Mouse (Mus musculus) MEL (cell line): ENCODE results near the gene Nfia. TPM values are rescaled to one million over a fixed set of nuclear protein-coding genes. Genes with fewer than 3 reads are reported as not detected.

Experiments
- DNase-seq: peaks from one replicate; pipeline ENCODE4 v3.0.0; 2011; ENCODE audit warnings: low read depth, low spot score
- H3K27ac ChIP-seq: 2 replicates; pipeline ENCODE4 v1.5.1; 2012; ENCODE audit warnings: low read depth, mild to moderate bottlenecking, control low read depth, low read length, moderate library complexity; ENCODE audit not compliant: control insufficient read depth
- H3K27me3 ChIP-seq, 2 experiments: fragments of 150-350 bp in 1 of 2; sonication (generic) in 1 of 2; 2 replicates each; pipeline ENCODE4 v1.6.1; 2012; ENCODE audit warnings: low read length in 2 of 2, mild to moderate bottlenecking in 2 of 2, improper control_type of control experiment in 1 of 2, moderate library complexity in 1 of 2; ENCODE audit not compliant: insufficient read depth in 2 of 2, control insufficient read depth in 1 of 2
- H3K36me3 ChIP-seq, 2 experiments: 2 replicates each; pipeline ENCODE4 v1.6.1; 2012 to 2014; ENCODE audit warnings: low read length in 2 of 2, improper control_type of control experiment in 1 of 2, inconsistent platforms in 1 of 2, mild to moderate bottlenecking in 1 of 2; ENCODE audit not compliant: insufficient read depth in 2 of 2, control insufficient read depth in 1 of 2
- H3K4me1 ChIP-seq, 2 experiments: fragments of 150-350 bp in 1 of 2; sonication (generic) in 1 of 2; 2 replicates each; pipeline ENCODE4 v1.6.1; 2012; ENCODE audit warnings: low read length in 2 of 2, improper control_type of control experiment in 1 of 2, mild to moderate bottlenecking in 1 of 2; ENCODE audit not compliant: insufficient read depth in 2 of 2, control insufficient read depth in 1 of 2
- H3K4me3 ChIP-seq, 2 experiments: fragments of 150-350 bp in 1 of 2; sonication (generic) in 1 of 2; 2 replicates each; pipeline ENCODE4 v1.5.1; 2012; ENCODE audit warnings: low read depth in 2 of 2, low read length in 2 of 2, mild to moderate bottlenecking in 2 of 2, moderate library complexity in 2 of 2, control low read depth in 1 of 2, improper control_type of control experiment in 1 of 2; ENCODE audit not compliant: control insufficient read depth in 1 of 2, insufficient read depth in 1 of 2
- H3K79me2 ChIP-seq: 2 replicates; pipeline ENCODE4 v1.6.1; 2012; ENCODE audit warnings: mild to moderate bottlenecking, low read length, moderate library complexity; ENCODE audit not compliant: control insufficient read depth, poor library complexity, insufficient read depth
- H3K9ac ChIP-seq: 2 replicates; pipeline ENCODE4 v1.6.1; 2012; ENCODE audit warnings: low read depth, mild to moderate bottlenecking, control low read depth, low read length, moderate library complexity; ENCODE audit not compliant: control insufficient read depth, poor library complexity, severe bottlenecking
- H3K9me3 ChIP-seq: fragments of 150-350 bp; sonication (generic); replicated peaks from 2 replicates; pipeline ENCODE4 v1.6.1; 2012; ENCODE audit warnings: mild to moderate bottlenecking, low read length, improper control_type of control experiment, moderate library complexity; ENCODE audit not compliant: insufficient read depth
- BHLHE40 ChIP-seq: IDR thresholded peaks from 2 replicates; pipeline ENCODE4 v1.6.1; 2012; ENCODE audit warnings: low read depth, mild to moderate bottlenecking, inconsistent platforms, low read length, improper control_type of control experiment, borderline replicate concordance
- CHD1 ChIP-seq: IDR thresholded peaks from 2 replicates; pipeline ENCODE4 v1.6.1; 2012; ENCODE audit warnings: low read depth, mild to moderate bottlenecking, inconsistent platforms, low read length, improper control_type of control experiment
- CHD2 ChIP-seq: IDR thresholded peaks from 2 replicates; pipeline ENCODE4 v1.6.1; 2011; ENCODE audit warnings: low read length, improper control_type of control experiment
- EP300 ChIP-seq, 2 experiments: IDR thresholded peaks; 2 replicates each; pipeline ENCODE4 v1.6.1; 2011; ENCODE audit warnings: improper control_type of control experiment in 2 of 2, low read length in 2 of 2, low read depth in 1 of 2, mild to moderate bottlenecking in 1 of 2
- GABPA ChIP-seq: IDR thresholded peaks from 2 replicates; pipeline ENCODE4 v1.6.1; 2012; ENCODE audit warnings: low read depth, mild to moderate bottlenecking, inconsistent platforms, low read length, improper control_type of control experiment, moderate library complexity
- MEF2A ChIP-seq: IDR thresholded peaks from 2 replicates; pipeline ENCODE4 v1.6.1; 2014; ENCODE audit warnings: low read depth, mild to moderate bottlenecking, inconsistent platforms, low read length, improper control_type of control experiment; ENCODE audit not compliant: poor library complexity, insufficient replicate concordance, severe bottlenecking; ENCODE audit errors: extremely low read depth
- POLR2A ChIP-seq, 2 experiments: IDR thresholded peaks; 2 replicates each; pipeline ENCODE4 v1.6.1; 2011 to 2012; ENCODE audit warnings: low read length in 2 of 2, mild to moderate bottlenecking in 2 of 2, control low read depth in 1 of 2, improper control_type of control experiment in 1 of 2, low read depth in 1 of 2, moderate library complexity in 1 of 2; ENCODE audit not compliant: control insufficient read depth in 1 of 2, insufficient read depth in 1 of 2, poor library complexity in 1 of 2
- TAL1 ChIP-seq: IDR thresholded peaks from 2 replicates; pipeline ENCODE4 v1.6.1; 2012; ENCODE audit warnings: mild to moderate bottlenecking, inconsistent platforms, low read length, moderate library complexity, mixed read lengths
- TCF12 ChIP-seq: IDR thresholded peaks from 2 replicates; pipeline ENCODE4 v1.6.1; 2014; ENCODE audit warnings: low read depth, mild to moderate bottlenecking, inconsistent platforms, low read length, improper control_type of control experiment, moderate library complexity
- USF2 ChIP-seq, 2 experiments: IDR thresholded peaks; 2 replicates each; pipeline ENCODE4 v1.6.1; 2011 to 2012; ENCODE audit warnings: improper control_type of control experiment in 2 of 2, low read length in 2 of 2, borderline replicate concordance in 1 of 2, inconsistent platforms in 1 of 2, low read depth in 1 of 2, mild to moderate bottlenecking in 1 of 2; ENCODE audit not compliant: insufficient read depth in 1 of 2
- ZNF384 ChIP-seq: IDR thresholded peaks from 2 replicates; pipeline ENCODE4 v1.6.1; 2012; ENCODE audit warnings: low read depth, mild to moderate bottlenecking, inconsistent platforms, low read length, improper control_type of control experiment
- polyA plus RNA-seq, 2 experiments: library from polyadenylated mRNA; stranded (reverse) in 1 of 2; unstranded in 1 of 2; fragments of >175 nt in 1 of 2; fragments of >200 nt in 1 of 2; gene quantifications; 2 replicates each; pipeline versions ENCODE4 v1.2.1 to v1.2.4; 2012; ENCODE audit warnings: low replicate concordance in 2 of 2, low read depth in 1 of 2; ENCODE audit not compliant: insufficient read length in 2 of 2, insufficient read depth in 1 of 2, missing spikeins in 1 of 2
- total RNA-seq: library from RNA; depleted of rRNA; stranded (reverse); fragments of 300-350 nt; gene quantifications from 2 replicates; pipeline ENCODE4 v1.2.3, GENCODE M21; 2012

The Nfia gene
- total and polyA plus RNA-seq, 3 experiments, result 10.2 to 20.5 (median 13.4) TPM

- TF ChIP-seq MEF2A, result no peak
Observed at GRCm38 (mm10) chr4:98134027-98134426, 361.5 kb downstream of the Nfia start (continued).

DNA sequence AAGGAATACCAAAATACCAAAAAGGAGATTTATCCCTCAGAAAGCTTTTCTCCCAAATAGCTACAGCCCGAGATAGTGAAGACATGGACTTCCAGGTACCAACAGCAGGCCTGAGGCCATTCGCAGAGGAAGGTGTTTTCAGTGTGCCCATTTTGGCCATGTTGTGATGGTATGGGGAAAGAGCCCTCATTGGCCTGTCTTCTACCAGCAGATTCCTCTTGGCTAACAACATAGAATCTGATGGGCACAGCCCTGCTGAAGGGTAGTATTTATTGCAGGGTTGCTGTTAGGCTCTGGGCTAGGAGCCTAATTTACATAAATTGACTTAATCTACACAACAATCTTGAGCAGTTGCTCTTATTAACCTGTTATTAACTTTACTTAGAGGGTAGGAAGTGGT lies 363.5 kb downstream of the Nfia start:
- no peaks in the 10 kb centered on the region for H3K79me2 ChIP-seq
- no peaks in the 10 kb centered on the region for H3K4me1 ChIP-seq
- no peak for TF ChIP-seq POLR2A (IDR thresholded peaks at IDR 0.05; ENCODE audit: control insufficient read depth in 1 of 2, insufficient read depth in 1 of 2, low read depth in 1 of 2, low read length in 2 of 2, poor library complexity in 1 of 2)
- TF ChIP-seq, all 39 proteins: peak for 0
- Histone ChIP-seq H3K9ac (no peak overlapping the region), H3K9me3 (no peaks in the 10 kb centered on the region), H3K27ac (no peak overlapping the region), H3K27me3 (no peaks in the 10 kb centered on the region; a peak in 1 of 4 replicates), H3K4me3 (no peak overlapping the region), H3K36me3 (no peaks in the 10 kb centered on the region)
- DNase-seq, result no peak

DNA sequence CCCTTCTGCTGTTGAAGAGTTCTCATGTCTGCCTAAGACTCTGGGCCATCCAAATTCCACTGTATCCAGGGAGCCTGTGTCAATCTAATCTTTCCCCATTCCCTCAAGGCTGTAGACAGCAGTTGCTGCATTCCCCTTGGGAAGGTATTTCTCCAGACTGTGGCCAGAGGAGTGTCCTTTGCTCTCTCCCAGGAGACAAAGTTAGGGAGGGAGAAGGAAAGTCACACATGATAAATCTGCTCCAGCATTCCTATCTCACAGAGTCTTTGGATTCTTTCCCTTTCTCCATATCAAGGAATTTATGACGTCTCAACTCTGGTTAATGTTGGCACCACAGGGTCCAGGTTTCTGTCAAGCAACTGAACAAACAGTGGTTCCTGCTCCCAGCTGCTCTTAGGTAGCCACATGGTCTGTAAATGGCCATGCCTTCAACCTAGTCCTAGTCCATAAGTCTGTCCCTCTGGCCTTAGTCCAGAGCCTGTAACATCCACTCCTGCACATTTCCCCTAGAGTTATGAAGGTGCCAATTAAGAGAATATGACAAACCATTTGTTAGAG lies 370.4 kb downstream of the Nfia start:
- Histone ChIP-seq H3K9ac (no peak overlapping the region), H3K4me3 (no peak overlapping the region), H3K27ac (no peak overlapping the region), H3K36me3 (no peaks in the 10 kb centered on the region), H3K27me3 (no peaks in the 10 kb centered on the region; a peak in 1 of 4 replicates), H3K4me1 (no peaks in the 10 kb centered on the region), H3K79me2 (no peaks in the 10 kb centered on the region), H3K9me3 (no peaks in the 10 kb centered on the region)
- TF ChIP-seq ZNF384 (no peak), CHD2 (no peak), TAL1 (no peak), TCF12 (no peak), USF2 (IDR thresholded peaks at IDR 0.05; ENCODE audit: borderline replicate concordance in 1 of 2, insufficient read depth in 1 of 2, low read depth in 1 of 2, low read length in 2 of 2) (no peak), EP300 (IDR thresholded peaks at IDR 0.05; ENCODE audit: low read depth in 1 of 2, low read length in 2 of 2) (no peak), BHLHE40 (no peak), GABPA (no peak), CHD1 (no peak)
- DNase-seq, result no peak

DNA sequence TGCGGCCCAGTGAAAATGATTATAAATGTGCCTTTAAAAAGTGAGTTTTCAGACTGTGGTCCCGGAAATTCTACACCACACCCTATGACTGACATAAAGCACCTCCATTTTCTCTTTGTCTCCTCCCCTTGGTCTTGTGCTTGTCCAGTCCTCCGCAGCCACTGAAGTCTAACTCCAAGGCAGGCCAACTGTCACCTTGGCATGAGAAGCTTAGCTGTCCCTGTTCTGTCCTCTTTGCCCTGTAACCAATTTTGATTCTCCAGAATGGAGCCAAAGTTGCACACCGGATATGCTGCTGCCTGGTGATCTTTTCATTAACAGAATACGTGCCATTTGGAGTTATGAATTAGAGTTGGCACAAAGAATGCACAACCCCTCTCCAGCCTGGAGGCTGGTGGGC lies 378.0 kb downstream of the Nfia start:
- Histone ChIP-seq H3K27me3 (no peaks in the 10 kb centered on the region), H3K4me1 (no peaks in the 10 kb centered on the region), H3K4me3 (no peak overlapping the region)
- DNase-seq, result no peak
- no peak for TF ChIP-seq USF2 (IDR thresholded peaks at IDR 0.05; ENCODE audit: borderline replicate concordance in 1 of 2, insufficient read depth in 1 of 2, low read depth in 1 of 2, low read length in 2 of 2)
- TF ChIP-seq, all 39 proteins: peak for 0
- Histone ChIP-seq H3K27ac (no peak overlapping the region), H3K9me3 (no peaks in the 10 kb centered on the region), H3K79me2 (no peaks in the 10 kb centered on the region), H3K36me3 (no peaks in the 10 kb centered on the region), H3K9ac (no peak overlapping the region)
